Mouse (Mus musculus) gastrocnemius, postnatal 36 days (tissue): ENCODE data around the gene Masp2. TPM values are rescaled to one million over a fixed set of nuclear protein-coding genes. Genes with fewer than 3 reads are reported as not detected.

ENCODE experiments used
- DNase-seq, 2 experiments: peaks; one replicate each; pipeline ENCODE4 v3.0.0; 2022
- intact Hi-C: fragments of 180-260 bp; cut with DNase I; formaldehyde crosslinking; loops from one replicate; pipeline ENCODE4 v1.15.1; 2025
- total RNA-seq, 2 experiments: library from RNA; stranded (reverse); gene quantifications; 2 replicates each; pipeline ENCODE4 v1.2.3; 2021

Gene Masp2
- total RNA-seq, 2 experiments from 2014 or later, result 0.17 to 0.77 TPM

- intact Hi-C loops, result no loop called here
- DNase-seq, result no peak
These were observed 29.8 kb downstream of the Masp2 start for GRCm38 (mm10) chr4:148632013-148632692.

DNA sequence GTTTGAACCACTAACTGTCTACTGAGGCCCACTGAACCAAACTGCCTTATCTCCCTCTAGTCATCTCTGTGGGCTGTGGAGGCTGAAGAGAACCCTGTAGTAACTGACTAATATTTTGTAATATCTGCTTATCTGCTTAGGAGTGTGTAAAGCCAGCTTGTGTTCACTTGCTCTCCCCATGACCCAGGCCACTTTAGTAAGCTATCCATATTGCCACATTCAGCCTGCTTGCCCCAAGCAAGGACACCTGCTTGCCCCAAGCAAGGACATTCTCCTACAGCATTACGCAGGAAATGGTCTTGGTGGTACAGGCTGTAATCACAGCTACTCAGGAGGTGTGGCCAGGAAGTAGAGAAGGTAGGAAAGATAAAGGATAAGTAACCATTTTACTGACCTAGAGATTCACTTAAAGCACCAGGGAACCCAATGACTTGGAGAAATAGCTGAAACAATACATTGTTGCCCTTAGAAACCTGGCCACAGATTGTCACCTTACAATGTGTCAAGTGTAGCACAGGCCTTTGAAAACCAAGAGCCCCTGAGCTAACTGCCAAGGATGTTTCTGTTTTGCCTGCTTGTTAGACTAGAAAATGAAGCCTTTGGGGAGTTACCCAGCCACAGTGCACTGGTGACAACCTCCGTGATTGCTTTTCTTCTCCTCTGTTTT lies 31.2 kb downstream of the Masp2 start:
- intact Hi-C loops, result no loop called here

DNA sequence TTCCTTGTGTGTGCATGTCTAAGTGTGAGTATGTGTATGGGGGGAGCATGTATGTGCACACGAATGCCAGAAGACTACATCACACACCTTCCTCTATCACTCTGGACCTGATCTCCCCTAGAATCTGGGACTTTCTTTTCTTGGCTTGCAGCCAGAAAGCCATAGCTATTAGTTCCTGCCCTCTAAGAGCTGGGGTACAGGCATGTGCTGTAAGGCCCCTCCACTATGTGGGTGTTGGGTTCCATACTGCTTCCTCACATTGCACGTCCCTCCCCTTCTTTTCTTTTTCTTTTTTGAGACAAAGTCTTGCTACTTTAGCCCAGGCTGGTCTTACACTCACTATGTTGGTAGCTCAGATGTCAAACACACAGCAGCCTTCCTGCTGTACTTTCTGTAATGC lies 33.0 kb downstream of the Masp2 start:
- no peak for DNase-seq
- intact Hi-C loops, result no loop called here

More for the DNA sequence above, 31.2 kb downstream of the Masp2 start:
- no peak for DNase-seq

- DNase-seq, result no peak
- intact Hi-C loops, result no loop called here
These were observed 35.9 kb downstream of the Masp2 start for GRCm38 (mm10) chr4:148638302-148638701.

DNA sequence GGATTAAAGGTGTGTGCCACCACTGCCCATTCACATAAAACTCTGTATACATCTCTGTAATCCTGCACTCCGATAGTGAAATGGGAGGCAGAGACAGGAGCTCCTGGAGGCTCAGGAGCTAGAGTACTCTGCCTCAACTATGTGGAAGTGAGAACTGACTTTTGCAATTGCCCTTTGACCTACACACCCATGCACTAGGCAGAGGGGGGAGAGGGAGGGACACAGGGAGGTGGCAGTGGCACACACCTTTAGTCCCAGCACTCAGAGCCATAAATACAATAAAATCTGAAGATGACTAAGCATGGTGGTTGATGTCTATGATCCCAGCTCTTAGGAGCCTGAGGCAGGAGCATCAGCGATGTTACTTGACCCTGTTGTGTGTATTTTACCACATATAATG lies 37.1 kb downstream of the Masp2 start:
- intact Hi-C loops, result no loop called here
- no peak for DNase-seq

DNA sequence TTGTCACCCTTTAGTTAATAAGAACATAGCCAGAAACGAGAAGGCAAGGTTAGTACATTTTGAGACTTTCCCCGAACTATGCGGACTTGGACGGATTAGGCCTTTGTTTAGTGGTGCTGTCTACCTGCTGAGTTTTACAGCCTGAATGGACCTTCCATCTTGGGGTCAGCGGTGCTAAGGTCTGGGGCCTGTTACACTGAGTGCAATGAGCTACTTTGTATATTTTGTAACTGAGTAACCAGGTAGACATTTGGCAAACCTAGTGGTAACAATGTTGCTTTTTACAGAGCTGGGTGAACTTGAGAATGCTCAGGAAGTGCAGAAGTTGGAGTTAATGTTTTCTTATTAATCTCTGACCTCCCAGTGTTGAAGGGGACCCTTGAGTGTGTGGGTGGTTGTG lies 38.8 kb downstream of the Masp2 start:
- DNase-seq, result no peak
- intact Hi-C loops, result no loop called here

GRCm38 (mm10) chr4:148643291-148644156 lies 41.2 kb downstream of the Masp2 start, which contains the start of gene Gm572:
Gene Gm572, plus strand, starts transcription at chr4:148643317.
- no peak for DNase-seq
- intact Hi-C loops, result no loop called here

- DNase-seq, result peak in 1 of 2 experiments; percentile 44
- intact Hi-C loops, result no loop called here
These were observed 41.8 kb downstream of the Masp2 start for GRCm38 (mm10) chr4:148644157-148644511.

DNA sequence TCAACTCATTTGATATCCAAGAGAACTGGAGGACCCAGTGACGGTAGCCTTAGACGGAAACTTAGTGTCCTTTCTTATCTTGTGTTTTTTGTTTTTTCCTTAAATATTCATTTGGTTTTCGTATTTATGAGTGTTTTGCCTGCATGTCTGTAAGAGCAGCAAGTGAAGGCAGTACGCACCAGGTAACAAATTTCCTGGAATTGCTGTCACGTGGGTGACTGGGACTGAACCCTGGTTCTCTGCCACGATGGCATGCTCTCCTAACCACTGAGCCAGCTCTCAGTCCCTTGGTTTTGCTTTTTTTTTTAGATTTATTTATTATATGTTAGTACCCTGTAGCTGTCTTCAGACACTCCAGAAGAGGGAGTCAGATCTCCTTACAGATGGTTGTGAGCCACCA lies 42.6 kb downstream of the Masp2 start:
- intact Hi-C loops, result no loop called here
- no peak for DNase-seq

DNA sequence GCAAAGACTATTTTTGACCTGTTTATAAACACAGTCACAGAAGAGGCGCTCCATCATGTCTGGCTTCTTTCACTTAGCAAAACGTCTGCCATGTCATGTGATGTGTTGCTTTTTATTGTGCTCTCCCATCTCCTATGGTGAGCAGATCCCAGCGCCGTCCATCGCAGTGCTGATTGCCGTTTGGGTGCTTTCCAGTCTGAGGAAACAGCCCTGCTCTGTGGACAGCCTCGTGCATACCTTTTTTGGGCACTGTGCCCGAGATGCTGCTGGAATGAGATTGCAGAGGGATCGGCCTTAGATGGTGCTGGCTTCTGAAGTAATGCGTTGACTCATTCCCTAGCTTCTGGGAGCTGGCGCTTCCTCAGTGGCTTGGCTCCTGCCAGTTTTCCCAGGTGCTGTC lies 44.3 kb downstream of the Masp2 start:
- intact Hi-C loops, result no loop called here
- no peak for DNase-seq

- DNase-seq, result no peak
- intact Hi-C loops, result no loop called here
These were observed 47.0 kb downstream of the Masp2 start for GRCm38 (mm10) chr4:148649309-148649708.

GRCm38 (mm10) chr4:148651045-148651444 lies 48.7 kb downstream of the Masp2 start:
- DNase-seq, result no peak
- intact Hi-C loops, result no loop called here

GRCm38 (mm10) chr4:148654701-148655398 lies 52.5 kb downstream of the Masp2 start:
- DNase-seq, result no peak
- intact Hi-C loops, result no loop called here

DNA sequence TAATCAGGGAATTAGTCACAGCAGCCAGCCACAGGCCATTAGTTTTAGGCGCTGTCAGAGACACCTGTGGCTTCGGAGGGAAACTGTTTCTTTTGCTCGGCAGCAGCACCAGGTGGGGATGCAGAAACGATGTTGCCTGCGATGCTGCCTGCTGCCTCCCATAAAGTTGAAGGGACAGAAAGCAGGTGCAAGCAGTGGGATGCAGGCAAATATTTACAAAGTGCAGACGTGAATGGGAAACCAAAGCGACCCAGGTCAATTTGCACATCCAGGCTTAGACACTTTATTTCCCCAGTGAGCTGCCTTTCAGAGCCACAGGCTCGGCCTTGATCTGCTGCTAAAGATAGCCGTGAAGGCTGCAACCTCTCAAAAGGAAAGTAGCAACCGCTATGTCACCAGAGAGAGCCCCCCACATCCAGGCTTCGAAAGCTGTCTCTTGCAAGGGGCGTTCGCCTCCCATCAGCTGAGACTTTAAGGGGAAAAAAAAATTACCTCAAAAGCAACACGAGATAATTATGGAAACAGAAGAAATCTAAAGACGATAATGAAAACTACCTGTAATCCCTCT lies 54.4 kb downstream of the Masp2 start:
- intact Hi-C loops, result no loop called here
- DNase-seq, result no peak

GRCm38 (mm10) chr4:148657776-148658175 lies 55.4 kb downstream of the Masp2 start:
- intact Hi-C loops, result no loop called here
- no peak for DNase-seq

GRCm38 (mm10) chr4:148660174-148660573 lies 57.8 kb downstream of the Masp2 start:
- intact Hi-C loops, result no loop called here
- no peak for DNase-seq

GRCm38 (mm10) chr4:148662168-148662965 lies 60.0 kb downstream of the Masp2 start:
- intact Hi-C loops, result no loop called here

DNA sequence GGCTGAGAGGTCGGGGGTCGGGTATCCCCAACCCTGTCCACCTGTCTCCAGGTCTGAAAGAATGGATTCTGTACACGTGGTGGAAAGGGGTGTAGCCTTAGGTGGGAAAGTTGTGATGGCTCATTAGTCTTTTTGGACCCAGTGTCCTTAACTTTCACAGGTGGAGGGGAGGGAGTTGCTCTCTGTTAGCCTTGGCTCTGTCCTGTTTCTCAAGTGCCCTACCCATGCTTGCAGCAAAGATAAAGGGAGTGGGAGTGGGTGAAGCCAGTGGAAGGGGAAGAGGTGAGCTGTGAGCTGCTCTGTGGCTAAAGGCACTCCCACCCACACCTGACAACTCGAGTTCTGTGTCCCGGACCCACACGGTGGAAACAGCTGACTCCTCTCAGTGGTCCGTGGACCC lies 61.0 kb downstream of the Masp2 start:
- no peak for DNase-seq
- intact Hi-C loops, result no loop called here

More at GRCm38 (mm10) chr4:148662168-148662965, 60.0 kb downstream of the Masp2 start:
- DNase-seq, result peak; percentile 66

GRCm38 (mm10) chr4:148664021-148664420 lies 61.7 kb downstream of the Masp2 start:
- intact Hi-C loops, result no loop called here
- no peak for DNase-seq
